Comparison of ENCODE assay signal across 15 mouse cellular contexts in the genomic region with DNA sequence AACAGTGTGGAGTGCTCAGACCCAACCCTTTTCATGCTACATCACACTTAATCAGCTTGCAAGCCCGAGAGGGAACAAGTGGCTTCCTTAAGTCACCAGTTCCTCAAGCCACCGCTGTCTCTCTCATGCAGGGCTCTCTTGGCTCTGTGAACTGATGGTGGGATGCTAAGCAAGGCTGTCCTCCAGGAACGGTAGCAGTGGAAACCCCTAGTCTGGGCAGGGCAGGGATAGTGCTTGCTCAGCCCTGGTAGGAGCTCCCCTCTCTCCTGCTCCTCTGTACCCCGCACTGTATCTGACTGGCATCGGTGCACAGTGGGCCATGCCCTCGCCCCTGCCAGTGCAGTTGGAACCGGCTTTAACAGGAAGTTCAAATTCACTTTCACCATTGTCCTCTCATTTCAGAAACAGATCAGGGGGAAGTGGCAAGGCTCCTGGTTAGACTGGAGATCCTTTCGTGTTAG. TPM values are rescaled to one million over a fixed set of nuclear protein-coding genes. Genes with fewer than 3 reads are reported as not detected.
DNase-seq lines count a peak whose midpoint lies in the region; ATAC-seq and TF ChIP-seq lines count a peak whose summit lies in the region.
"Had no signal": no experiment of that assay in that cellular context is flagged by ENCODE, and none has a peak within 500 bp of the region (broad histone marks: within the 10 kb centered on the region; RNA-seq: fewer than 3 reads in every experiment).

No protein-coding gene starts in this region.

- no peaks in the 10 kb centered on the region for H3K4me1 ChIP-seq in liver, adult 2 months (ENCODE audit: control insufficient read depth, insufficient read depth, low read length)
- H3K4me1 ChIP-seq in liver, embryonic 13.5 days (replicated peaks), result peaks cover 21% of the 10 kb centered on the region

- peak overlapping the region; percentile 24; the same call in 1 of the 2 replicates for H3K4me3 ChIP-seq in liver, adult 2 months (ENCODE audit: insufficient read depth, low read depth, low read length)
- no peak overlapping the region for H3K4me3 ChIP-seq in liver, embryonic 13.5 days (replicated peaks)
- H3K4me3 ChIP-seq: erythroblast, embryonic 14.5 days; heart, embryonic 10.5 days had no signal

- H3K27ac ChIP-seq in liver, adult 2 months (replicated peaks; ENCODE audit: insufficient read depth, low read depth, low read length), result no peak overlapping the region
- peak overlapping the region; percentile 66 for H3K27ac ChIP-seq in liver, embryonic 13.5 days
- H3K27ac ChIP-seq: heart, embryonic 10.5 days; hindbrain, embryonic 14.5 days had no signal

- TF ChIP-seq POLR2A in liver, adult 2 months (IDR thresholded peaks at IDR 0.05; ENCODE audit: extremely low read depth, insufficient read depth, low read length), result no peak

- DNase-seq in liver, adult 2 months (ENCODE audit: extremely low read depth, low read depth, low spot score), result no peak
- DNase-seq in liver, result no peak
- peak; percentile 73 for DNase-seq in MEL-GATA-1-ER (ENCODE audit: extremely low read depth, low read depth)
- DNase-seq in liver, embryonic 13.5 days, result no peak
- DNase-seq in naive thymus-derived CD4-positive, alpha-beta T cell, adult 2 months (ENCODE audit: low read depth), result peak; percentile 54
- DNase-seq in embryo, embryonic 10 days (ENCODE audit: low spot score), result no peak
- no peak for DNase-seq in cerebellum, postnatal 14 days
- no peak for DNase-seq in layer of hippocampus, postnatal 36 days
- DNase-seq: cerebellum, postnatal 10 days; kidney, adult 9 months; lung, embryonic 14.5 days; right cerebral cortex, postnatal 25 days had no signal

- TF ChIP-seq CTCF in liver, adult 2 months (IDR thresholded peaks at IDR 0.05; ENCODE audit: low read depth, low read length), result no peak

- H3K9ac ChIP-seq in liver, adult 2 months (ENCODE audit: low read depth, low read length), result no peak overlapping the region
- H3K9ac ChIP-seq in liver, embryonic 13.5 days, result no peak overlapping the region
- H3K9ac ChIP-seq: hindbrain, embryonic 14.5 days; lung, embryonic 14.5 days had no signal

- no peaks in the 10 kb centered on the region for H3K36me3 ChIP-seq in liver, adult 2 months (ENCODE audit: control insufficient read depth, insufficient read depth, low read length)
- H3K36me3 ChIP-seq in liver, embryonic 13.5 days, result no peaks in the 10 kb centered on the region
- H3K36me3 ChIP-seq: heart, embryonic 10.5 days had no signal

- WGBS in liver, adult 2 months, result 65% methylated on average over 8 of the region's 8 CpGs
- 27% methylated on average over 8 of the region's 8 CpGs for WGBS in liver, embryonic 13.5 days (ENCODE audit: insufficient replicate concordance)

- H3K4me2 ChIP-seq in liver, embryonic 13.5 days, result no peak overlapping the region
- H3K4me2 ChIP-seq: hindbrain, embryonic 14.5 days; lung, embryonic 14.5 days had no signal

- H3K27me3 ChIP-seq in liver, adult 2 months (ENCODE audit: control insufficient read depth, insufficient read depth, low read length), result no peaks in the 10 kb centered on the region
- H3K27me3 ChIP-seq in liver, embryonic 13.5 days, result no peaks in the 10 kb centered on the region

- no peaks in the 10 kb centered on the region for H3K9me3 ChIP-seq in liver, embryonic 13.5 days (replicated peaks)
- H3K9me3 ChIP-seq: heart, embryonic 10.5 days had no signal

- no peaks in the 10 kb centered on the region for H3K79me2 ChIP-seq in liver, adult 2 months (ENCODE audit: control insufficient read depth, insufficient read depth, low read length)

- ATAC-seq in liver, embryonic 13.5 days (ENCODE audit: low read depth), result peak; percentile 33; the same call in 1 of the 2 replicates

RNA-seq across cellular contexts. Expression of a gene that starts 2.2 kb away (rescaled TPM):
- total RNA-seq in liver, adult 2 months (2014; rRNA removed), result 2.3 and 3.8 TPM in 2 replicates
- polyA plus RNA-seq in liver, adult 2 months (2012; rRNA removed), result 4.8 and 6.4 TPM in 2 replicates
- polyA plus RNA-seq in liver, embryonic 13.5 days (2015; fragmentation: Nextera tagmentation; extraction: Ambion mirVana), result 22.5 and 24.7 TPM in 2 replicates
- total RNA-seq in layer of hippocampus, postnatal 36 days (2021), result 10 to 100 TPM in 1 of 2 experiments, 1 to 10 TPM in 1; 9.8 to 12.4 TPM
- polyA plus RNA-seq: erythroblast, embryonic 14.5 days had no signal

Comparison
In these comparisons a context has a peak if more than half of its experiments do, and no peak if none do; other contexts are left out.
1. DNase-seq: peak in MEL-GATA-1-ER (single experiment) and naive thymus-derived CD4-positive, alpha-beta T cell, adult 2 months (single experiment); none in liver, adult 2 months (single experiment), liver (single experiment), liver, embryonic 13.5 days (single experiment), embryo, embryonic 10 days (single experiment), cerebellum, postnatal 14 days (0 of 2) and layer of hippocampus, postnatal 36 days (0 of 2).